Mouse (Mus musculus): Measurements from ENCODE around the gene Tgfb1. TPM values are rescaled to one million over a fixed set of nuclear protein-coding genes. Genes with fewer than 3 reads are reported as not detected.
A peak's percentile ranks its signal among the peaks of the same experiment; 100 is the strongest.

Tgfb1 gene
- polyA plus RNA-seq, 1 experiment from 2014 or later: 2.4 TPM

DNA sequence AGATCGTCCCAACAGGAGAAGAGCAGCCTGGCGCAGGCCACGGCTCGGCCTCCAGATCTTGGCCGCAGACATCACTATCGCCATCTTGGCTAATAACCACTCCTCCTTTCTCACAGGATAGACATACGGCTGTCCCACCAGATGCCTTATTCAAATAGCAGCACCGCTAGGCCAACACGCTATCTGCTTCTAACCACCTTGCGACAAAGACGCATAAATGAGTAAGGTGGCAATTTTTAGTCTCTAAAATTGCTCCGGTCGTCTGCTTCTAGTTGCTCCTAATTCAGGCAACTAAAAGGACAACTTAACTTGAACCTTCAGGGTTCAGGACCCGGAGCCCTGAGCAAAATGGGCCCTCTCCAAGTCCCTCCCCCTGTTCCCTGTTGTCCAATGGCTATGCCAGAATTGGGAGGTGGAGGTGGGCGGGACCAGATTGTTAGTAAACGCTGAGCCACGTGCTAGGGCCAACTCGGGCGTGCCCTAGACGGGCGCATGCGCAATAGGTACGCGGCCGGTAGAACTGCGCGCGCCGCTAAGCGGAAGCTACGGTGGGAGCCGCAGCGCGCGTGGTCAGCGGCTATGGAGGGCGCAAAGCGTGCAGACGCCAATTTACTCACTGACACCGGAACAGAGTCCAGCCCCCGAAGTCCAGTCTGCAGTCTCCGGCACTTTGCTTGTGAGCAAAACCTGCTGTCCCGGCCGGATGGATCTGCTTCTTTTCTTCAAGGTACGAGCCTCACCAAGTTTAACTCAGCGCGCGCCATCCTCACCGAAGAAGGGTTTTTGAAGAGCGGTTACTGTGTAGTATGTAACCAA lies 27.9 kb upstream of the Tgfb1 start, which contains the start of the genes Bckdha and Exosc5:
Gene Bckdha, minus strand, starts transcription at position 325 of the 816 bp plus-strand sequence.
Gene Exosc5, plus strand, starts transcription at position 508 of the 816 bp plus-strand sequence.
- Histone ChIP-seq H3K27me3 (no peaks in the 10 kb centered on the region), H3K4me3 (peak within 1 kb of the TSS; percentile 64), H3K4me2 (replicated peaks) (peak within 1 kb of the TSS; percentile 91), H3K9me3 (no peaks in the 10 kb centered on the region), H3K4me1 (peaks cover 18% of the 10 kb centered on the region), H3K27ac (peak within 1 kb of the TSS; percentile 22; the same call in 1 of the 2 replicates), H3K9ac (peak within 1 kb of the TSS; percentile 73), H3K36me3 (peaks cover 19% of the 10 kb centered on the region)
- WGBS: under 1% methylated on average over 50 of the region's 50 CpGs
- ATAC-seq (ENCODE audit: low FRiP score, low read depth): peak; percentile 99

DNA sequence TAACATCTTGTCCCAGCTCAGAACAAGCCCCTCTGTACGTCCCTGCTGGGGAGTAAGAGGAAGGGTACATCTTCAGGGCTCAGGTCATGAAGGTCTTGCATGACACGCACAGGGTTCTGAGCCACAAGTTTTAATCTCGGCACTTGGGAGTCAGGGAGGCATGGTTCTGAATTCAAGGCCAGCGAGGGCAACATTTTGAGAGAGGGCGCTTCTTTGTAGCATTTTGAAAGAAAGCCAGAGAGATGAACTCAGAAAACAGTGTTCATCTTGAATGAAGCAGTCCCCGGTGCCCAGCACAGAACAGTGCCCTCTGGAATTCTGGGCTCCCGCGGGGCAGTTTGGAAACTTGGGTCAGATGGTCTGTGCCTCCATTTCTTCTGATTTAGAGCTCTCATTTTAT lies 20.4 kb upstream of the Tgfb1 start:
- Histone ChIP-seq H3K36me3 (peaks cover 74% of the 10 kb centered on the region), H3K4me3 (no peak overlapping the region), H3K27me3 (no peaks in the 10 kb centered on the region), H3K4me1 (no peaks in the 10 kb centered on the region), H3K27ac (no peak overlapping the region), H3K9ac (no peak overlapping the region), H3K4me2 (replicated peaks) (no peak overlapping the region), H3K9me3 (no peaks in the 10 kb centered on the region)
- no peak for ATAC-seq (ENCODE audit: low FRiP score, low read depth)
- WGBS: 95% methylated on average over 8 of the region's 8 CpGs

DNA sequence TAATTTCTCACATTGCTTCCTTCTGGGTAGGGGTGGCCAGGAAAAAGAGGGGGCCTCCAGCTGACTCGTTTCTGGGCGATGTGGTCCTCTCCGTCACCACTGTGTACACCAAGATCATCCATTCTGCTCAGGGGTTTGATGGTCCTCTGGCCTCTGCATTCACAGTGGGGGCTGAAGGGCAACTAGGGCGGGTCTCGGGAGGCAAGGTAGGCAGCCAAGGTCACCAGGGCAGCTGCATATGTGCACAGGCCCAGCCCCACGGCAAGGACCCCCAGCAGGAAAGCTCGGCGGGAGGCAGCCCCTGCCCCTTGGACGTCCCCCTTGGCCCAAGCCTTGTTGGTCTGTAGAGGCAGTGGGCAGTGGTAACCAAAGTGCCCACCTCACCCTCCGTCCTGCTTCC lies 17.6 kb upstream of the Tgfb1 start:
- peaks cover 13% of the 10 kb centered on the region for H3K27me3 ChIP-seq
- H3K36me3 ChIP-seq: peaks cover 57% of the 10 kb centered on the region
- H3K4me3 ChIP-seq: no peak overlapping the region
- ATAC-seq (ENCODE audit: low FRiP score, low read depth): no peak
- H3K9me3 ChIP-seq: 0 out of 2 replicates have a peak, but pooled peaks cover 4% of the 10 kb centered on the region
- no peaks in the 10 kb centered on the region for H3K4me1 ChIP-seq
- H3K4me2 ChIP-seq (replicated peaks): no peak overlapping the region
- no peak overlapping the region for H3K9ac ChIP-seq
- no peak overlapping the region for H3K27ac ChIP-seq
- 84% methylated on average over 10 of the region's 10 CpGs for WGBS

DNA sequence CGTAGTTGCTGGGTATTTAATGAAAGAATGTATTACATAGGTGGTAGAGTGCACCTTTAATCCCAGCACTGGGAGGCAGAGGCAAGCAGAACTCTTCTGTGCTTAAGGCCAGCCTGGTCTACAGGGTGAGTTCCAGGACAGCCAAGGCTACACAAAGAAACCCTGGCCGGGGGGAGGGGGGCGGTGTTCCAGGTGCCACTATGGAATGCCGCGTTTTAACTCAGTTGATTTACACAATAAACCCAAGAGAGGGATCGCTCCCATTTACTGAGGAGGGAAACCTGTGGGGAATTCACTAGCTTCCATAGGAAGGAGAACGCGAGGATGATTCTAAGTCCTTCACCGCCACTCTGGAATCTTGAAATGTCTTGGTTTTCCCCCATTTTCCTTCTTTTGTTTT lies 17.2 kb upstream of the Tgfb1 start:
- no peak for ATAC-seq (ENCODE audit: low FRiP score, low read depth)
- 77% methylated on average over 9 of the region's 9 CpGs for WGBS

DNA sequence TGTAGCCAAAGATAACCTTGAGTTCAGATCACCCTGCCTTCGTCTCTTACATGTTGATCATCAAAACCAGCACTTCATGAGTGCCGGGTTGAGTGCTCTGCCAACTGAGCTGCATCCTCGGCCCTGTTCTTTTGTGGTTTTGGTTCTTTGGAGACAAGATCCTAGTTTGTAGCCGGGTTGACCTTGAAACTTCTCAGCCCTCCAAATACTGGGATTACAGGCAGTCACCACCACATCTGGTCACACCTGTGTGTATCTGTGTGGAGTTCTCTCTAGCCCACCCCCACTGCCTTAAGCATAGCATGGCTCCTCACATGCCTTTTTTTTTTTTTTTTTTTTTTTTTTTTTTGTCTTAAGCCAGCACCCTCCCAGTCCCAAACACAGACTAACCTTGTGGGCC lies 16.7 kb upstream of the Tgfb1 start:
- peaks cover 8% of the 10 kb centered on the region for H3K4me1 ChIP-seq
- H3K9me3 ChIP-seq: 0 out of 2 replicates have a peak, but pooled peaks cover 4% of the 10 kb centered on the region
- peaks cover 22% of the 10 kb centered on the region for H3K27me3 ChIP-seq

More for the DNA sequence above, 17.2 kb upstream of the Tgfb1 start:
- Histone ChIP-seq H3K36me3 (peaks cover 52% of the 10 kb centered on the region), H3K4me1 (peaks cover 3% of the 10 kb centered on the region; the same call in 1 of the 2 replicates), H3K4me3 (no peak overlapping the region), H3K27me3 (peaks cover 17% of the 10 kb centered on the region), H3K27ac (no peak overlapping the region), H3K4me2 (replicated peaks) (no peak overlapping the region), H3K9ac (no peak overlapping the region), H3K9me3 (0 out of 2 replicates have a peak, but pooled peaks cover 4% of the 10 kb centered on the region)

DNA sequence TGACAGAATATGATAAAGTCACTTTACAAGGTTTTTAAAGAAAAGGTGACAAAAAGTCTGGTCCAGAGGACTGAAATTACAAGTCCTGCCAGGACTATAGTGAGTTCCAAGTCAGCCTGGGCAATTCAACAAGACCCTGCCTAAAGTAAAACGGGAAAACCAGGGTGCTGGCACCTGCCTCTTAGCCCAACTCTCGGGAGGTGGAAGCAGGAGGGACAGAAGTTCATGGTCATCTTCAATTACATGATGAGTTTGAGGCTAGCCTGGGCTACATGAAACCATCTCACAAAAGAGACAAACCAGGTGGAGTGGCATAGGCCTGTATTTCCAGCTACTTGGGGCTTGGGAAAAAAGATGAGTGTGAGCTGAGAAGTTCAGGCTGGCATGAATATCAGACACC lies 15.1 kb upstream of the Tgfb1 start:
- WGBS: 69% methylated on average over 2 of the region's 2 CpGs
- no peak overlapping the region for H3K4me2 ChIP-seq (replicated peaks)
- peaks cover 37% of the 10 kb centered on the region for H3K27me3 ChIP-seq
- no peak overlapping the region for H3K4me3 ChIP-seq
- no peak for ATAC-seq (ENCODE audit: low FRiP score, low read depth)
- H3K36me3 ChIP-seq: peaks cover 32% of the 10 kb centered on the region
- H3K27ac ChIP-seq: no peak overlapping the region
- peaks cover 13% of the 10 kb centered on the region for H3K4me1 ChIP-seq
- H3K9me3 ChIP-seq: 0 out of 2 replicates have a peak, but pooled peaks cover 4% of the 10 kb centered on the region
- no peak overlapping the region for H3K9ac ChIP-seq

More for the DNA sequence above, 16.7 kb upstream of the Tgfb1 start:
- WGBS: 91% methylated on average over 4 of the region's 4 CpGs
- Histone ChIP-seq H3K4me2 (replicated peaks) (no peak overlapping the region), H3K27ac (no peak overlapping the region), H3K36me3 (peaks cover 48% of the 10 kb centered on the region), H3K9ac (no peak overlapping the region), H3K4me3 (no peak overlapping the region)
- no peak for ATAC-seq (ENCODE audit: low FRiP score, low read depth)

DNA sequence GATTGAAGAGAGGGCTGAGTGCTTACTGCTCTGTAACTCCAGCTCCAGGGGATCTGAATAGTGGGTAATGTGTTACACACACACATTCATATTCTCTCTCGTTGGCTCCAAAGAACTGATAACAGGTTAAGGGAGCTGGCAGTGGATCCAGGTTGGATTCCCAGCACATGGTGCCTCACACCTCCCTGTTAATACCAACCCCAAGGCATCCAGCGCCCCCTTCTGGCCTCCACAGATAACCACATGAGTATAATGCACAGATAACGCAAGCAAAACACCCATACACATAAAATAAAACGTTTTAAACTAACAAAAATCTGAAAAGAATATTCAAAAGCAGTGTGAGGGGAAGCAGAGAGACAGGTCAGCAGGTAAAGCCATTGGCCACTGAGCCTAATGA lies 14.4 kb upstream of the Tgfb1 start:
- Histone ChIP-seq H3K4me1 (peaks cover 13% of the 10 kb centered on the region), H3K27ac (no peak overlapping the region), H3K27me3 (peaks cover 41% of the 10 kb centered on the region), H3K36me3 (peaks cover 24% of the 10 kb centered on the region), H3K4me2 (replicated peaks) (no peak overlapping the region), H3K4me3 (no peak overlapping the region), H3K9ac (no peak overlapping the region), H3K9me3 (0 out of 2 replicates have a peak, but pooled peaks cover 4% of the 10 kb centered on the region)
- ATAC-seq (ENCODE audit: low FRiP score, low read depth): no peak
- WGBS: 52% methylated on average over 4 of the region's 4 CpGs

DNA sequence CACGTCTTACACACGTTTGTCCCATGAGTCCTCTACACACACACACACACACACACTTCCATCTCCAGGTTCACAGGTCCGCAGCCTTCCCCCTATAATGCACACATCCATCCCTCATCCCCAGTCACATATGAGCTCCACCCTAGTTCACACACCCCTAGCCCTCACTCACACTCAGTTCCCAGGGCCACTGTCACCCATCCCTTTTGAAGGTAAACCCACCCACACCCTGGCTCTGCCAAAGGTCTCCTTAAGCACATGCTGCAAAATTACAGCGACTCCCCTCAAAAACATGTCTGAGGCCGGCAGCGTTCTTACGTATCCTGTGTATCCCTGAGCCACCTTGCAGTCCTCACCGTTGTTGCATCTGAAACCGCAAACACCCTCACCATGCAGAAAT lies 12.5 kb upstream of the Tgfb1 start:
- peak overlapping the region; percentile 40 for H3K4me3 ChIP-seq
- peak overlapping the region; percentile 68 for H3K4me2 ChIP-seq (replicated peaks)
- H3K4me1 ChIP-seq: peaks cover 13% of the 10 kb centered on the region
- H3K27me3 ChIP-seq: peaks cover 52% of the 10 kb centered on the region
- H3K9me3 ChIP-seq: 0 out of 2 replicates have a peak, but pooled peaks cover 4% of the 10 kb centered on the region
- H3K36me3 ChIP-seq: peaks cover 6% of the 10 kb centered on the region
- H3K9ac ChIP-seq: peak overlapping the region; percentile 55; the same call in 1 of the 2 replicates
- WGBS: 31% methylated on average over 9 of the region's 9 CpGs
- no peak overlapping the region for H3K27ac ChIP-seq
- ATAC-seq (ENCODE audit: low FRiP score, low read depth): no peak

DNA sequence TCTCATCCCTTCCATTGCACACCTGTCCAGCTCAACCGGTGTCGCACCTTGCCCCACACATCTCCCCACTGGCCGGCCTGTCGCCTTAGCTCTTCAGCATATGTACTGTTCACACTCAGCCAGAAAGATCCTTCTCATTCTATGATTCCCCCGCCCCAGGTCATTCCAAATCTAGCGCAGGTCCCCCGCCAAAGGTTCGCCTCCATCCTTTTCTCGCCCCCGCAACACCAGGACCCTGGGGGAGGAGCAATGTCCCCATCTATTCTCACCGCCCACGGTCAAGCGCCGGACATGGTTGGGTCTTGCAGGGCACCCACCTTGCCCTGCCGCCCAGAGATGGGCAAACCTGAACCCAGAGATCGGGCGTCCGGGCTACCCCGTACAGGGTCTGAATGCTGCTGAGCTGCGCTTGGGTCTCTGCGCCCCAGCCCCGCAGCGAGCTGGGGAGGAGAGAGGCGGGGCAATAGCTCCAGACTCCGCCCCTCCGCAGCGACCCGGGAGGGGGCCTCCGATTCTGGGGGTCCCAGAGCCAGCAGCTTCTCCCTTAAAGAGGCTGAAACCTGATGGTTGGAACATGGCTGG lies 12.0 kb upstream of the Tgfb1 start, which contains the start of gene Tmem91:
Gene Tmem91, minus strand, starts transcription at position 448 of the 582 bp plus-strand sequence.
- Histone ChIP-seq H3K4me1 (peaks cover 13% of the 10 kb centered on the region), H3K4me2 (replicated peaks) (peak within 1 kb of the TSS; percentile 68), H3K9ac (peak within 1 kb of the TSS; percentile 55), H3K27ac (no peak within 1 kb of the TSS), H3K9me3 (0 out of 2 replicates have a peak, but pooled peaks cover 4% of the 10 kb centered on the region), H3K36me3 (0 out of 2 replicates have a peak, but pooled peaks cover under 1% of the 10 kb centered on the region), H3K4me3 (peak within 1 kb of the TSS; percentile 40), H3K27me3 (peaks cover 53% of the 10 kb centered on the region)
- no peak for ATAC-seq (ENCODE audit: low FRiP score, low read depth)
- WGBS: 2% methylated on average over 29 of the region's 29 CpGs

DNA sequence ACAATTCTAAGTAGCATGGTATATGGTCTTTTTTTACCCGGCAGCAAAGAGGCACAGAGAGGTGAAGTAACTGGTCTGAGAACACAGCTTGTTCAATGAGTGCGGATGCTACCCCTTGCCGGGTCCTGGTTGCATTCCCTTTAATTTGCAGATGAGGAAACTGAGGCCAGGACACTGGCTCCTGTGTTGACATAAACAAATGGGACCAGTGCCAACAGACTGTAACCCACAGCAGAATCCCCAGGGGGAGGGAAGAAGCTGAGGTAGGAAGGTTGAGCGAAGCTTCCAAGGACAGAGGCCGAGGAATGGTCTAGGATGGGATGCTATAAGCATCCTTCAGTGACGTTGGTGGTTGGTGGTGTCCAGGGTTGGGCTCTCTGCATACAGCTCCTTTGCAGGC lies 11.4 kb upstream of the Tgfb1 start:
- Histone ChIP-seq H3K9me3 (0 out of 2 replicates have a peak, but pooled peaks cover 4% of the 10 kb centered on the region), H3K36me3 (no peaks in the 10 kb centered on the region), H3K4me2 (replicated peaks) (peak overlapping the region; percentile 68), H3K4me1 (peaks cover 18% of the 10 kb centered on the region), H3K4me3 (peak overlapping the region; percentile 40; the same call in 1 of the 2 replicates), H3K27me3 (peaks cover 53% of the 10 kb centered on the region), H3K9ac (no peak overlapping the region), H3K27ac (no peak overlapping the region)
- ATAC-seq (ENCODE audit: low FRiP score, low read depth): no peak
- 48% methylated on average over 6 of the region's 6 CpGs for WGBS

DNA sequence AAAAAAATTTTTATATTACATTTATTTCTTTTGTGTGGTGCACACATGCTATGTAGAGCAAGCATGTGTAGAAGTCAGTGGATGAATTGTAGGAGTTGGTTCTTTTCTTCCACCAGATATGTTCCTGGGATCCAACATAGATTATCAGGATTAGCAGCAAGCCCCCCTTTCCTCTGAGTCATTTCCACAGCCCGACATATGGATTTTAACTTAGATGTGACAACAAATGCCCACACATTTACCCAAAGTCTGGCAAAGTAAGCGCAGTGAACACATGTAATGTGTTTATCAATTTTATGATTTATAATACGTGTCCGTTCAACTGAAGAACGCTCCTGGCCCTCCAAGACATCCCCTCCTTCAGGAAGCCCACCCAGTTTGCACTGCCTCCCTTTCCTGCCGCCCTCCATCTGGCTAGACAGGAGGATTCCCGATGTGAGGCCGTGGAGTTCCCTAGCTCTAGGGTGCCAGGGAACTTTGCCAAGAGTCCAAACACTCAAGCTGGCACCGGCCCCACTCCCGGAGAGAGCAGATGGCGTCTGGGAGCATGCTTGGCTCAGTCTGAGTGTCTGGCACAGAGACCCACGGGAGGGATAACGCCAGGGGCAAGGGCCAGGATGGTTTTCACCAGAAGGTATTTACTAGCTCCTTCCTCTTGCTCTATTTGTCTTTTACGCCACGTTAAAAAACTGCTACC lies 10.6 kb upstream of the Tgfb1 start:
- 0 out of 2 replicates have a peak, but pooled peaks cover 4% of the 10 kb centered on the region for H3K9me3 ChIP-seq
- peaks cover 20% of the 10 kb centered on the region for H3K4me1 ChIP-seq
- H3K27me3 ChIP-seq: peaks cover 53% of the 10 kb centered on the region
- WGBS: 60% methylated on average over 15 of the region's 15 CpGs
- no peak overlapping the region for H3K4me3 ChIP-seq
- no peak for ATAC-seq (ENCODE audit: low FRiP score, low read depth)
- H3K36me3 ChIP-seq: no peaks in the 10 kb centered on the region
- no peak overlapping the region for H3K27ac ChIP-seq
- no peak overlapping the region for H3K9ac ChIP-seq
- H3K4me2 ChIP-seq (replicated peaks): no peak overlapping the region
